Mouse (Mus musculus) liver, embryonic 16.5 days (tissue): ENCODE results near the gene Ptprq. TPM values are rescaled to one million over a fixed set of nuclear protein-coding genes. Genes with fewer than 3 reads are reported as not detected.

Source experiments
- ATAC-seq: fragments of 200-750 bp; cut with Nextera tagmentation; 2 replicates; pipeline ENCODE4 v1.8.0; 2017; ENCODE audit warnings: low read depth, mild to moderate bottlenecking, moderate number of reproducible peaks, moderate library complexity
- H3K27ac ChIP-seq: fragments of 300-500 bp; sonication (generic); 2 replicates; pipeline ENCODE4 v1.5.1; 2014; ENCODE audit warnings: mild to moderate bottlenecking, low read length
- H3K27me3 ChIP-seq: fragments of 300-500 bp; sonication (generic); 2 replicates; pipeline ENCODE4 v1.6.1; 2014; ENCODE audit warnings: low read depth, low read length, mixed read lengths; ENCODE audit not compliant: control insufficient read depth, insufficient read depth
- H3K36me3 ChIP-seq: fragments of 300-500 bp; sonication (generic); 2 replicates; pipeline ENCODE4 v1.6.1; 2014; ENCODE audit warnings: mild to moderate bottlenecking; ENCODE audit not compliant: control insufficient read depth, insufficient read depth
- H3K4me1 ChIP-seq: fragments of 300-500 bp; sonication (generic); 2 replicates; pipeline ENCODE4 v1.6.1; 2014; ENCODE audit warnings: low read depth, low read length, mixed read lengths; ENCODE audit not compliant: control insufficient read depth
- H3K4me2 ChIP-seq: fragments of 300-500 bp; sonication (generic); 2 replicates; pipeline ENCODE4 v1.6.1; 2014; ENCODE audit warnings: low read depth, low read length, mixed read lengths
- H3K4me3 ChIP-seq: fragments of 300-500 bp; sonication (generic); 2 replicates; pipeline ENCODE4 v1.5.1; 2014; ENCODE audit warnings: low read depth, mild to moderate bottlenecking, low read length
- H3K9ac ChIP-seq: fragments of 300-500 bp; sonication (generic); 2 replicates; pipeline ENCODE4 v1.6.1; 2014; ENCODE audit warnings: low read depth, low read length
- H3K9me3 ChIP-seq: fragments of 300-500 bp; sonication (generic); replicated peaks from 2 replicates; pipeline ENCODE4 v1.6.1; 2016; ENCODE audit warnings: low read length; ENCODE audit not compliant: control insufficient read depth
- WGBS: fragments of 180-500 bp; shearing (Covaris S2); extraction: QIAGEN DNeasy Blood & Tissue Kit; methylation state at CpG from one replicate; pipeline ENCODE4 v1.1.7; 2014; ENCODE audit not compliant: insufficient replicate concordance; 5-methylcytosine and 5-hydroxymethylcytosine counted together
- polyA plus RNA-seq: library from polyadenylated mRNA; unstranded; fragments of >200 nt; fragmentation: Nextera tagmentation; extraction: Ambion mirVana; gene quantifications from 2 replicates; pipeline ENCODE4 v1.2.1, GENCODE M21; 2015

Gene Ptprq
- polyA plus RNA-seq, 1 experiment from 2014 or later, result 0.02 TPM

- WGBS, result 70% methylated on average over 6 of the region's 6 CpGs
- no peak for ATAC-seq
- no peak overlapping the region for H3K4me3 ChIP-seq
- H3K36me3 ChIP-seq, result no peaks in the 10 kb centered on the region
- no peaks in the 10 kb centered on the region for H3K27me3 ChIP-seq
- H3K9ac ChIP-seq, result no peak overlapping the region
- H3K27ac ChIP-seq, result no peak overlapping the region
- no peak overlapping the region for H3K4me2 ChIP-seq
- no peaks in the 10 kb centered on the region for H3K9me3 ChIP-seq
- H3K4me1 ChIP-seq, result no peaks in the 10 kb centered on the region
Observed at GRCm38 (mm10) chr10:107601371-107601770, 118.5 kb downstream of the Ptprq start.

- H3K27ac ChIP-seq, result no peak overlapping the region
- ATAC-seq, result no peak
- no peaks in the 10 kb centered on the region for H3K36me3 ChIP-seq
- H3K4me3 ChIP-seq, result no peak overlapping the region
- no peak overlapping the region for H3K9ac ChIP-seq
- H3K27me3 ChIP-seq, result no peaks in the 10 kb centered on the region
- H3K9me3 ChIP-seq, result no peaks in the 10 kb centered on the region
- no peak overlapping the region for H3K4me2 ChIP-seq
- WGBS, result 62% methylated on average over 5 of the region's 5 CpGs
- H3K4me1 ChIP-seq, result no peaks in the 10 kb centered on the region
Observed at GRCm38 (mm10) chr10:107583360-107583759, 136.5 kb downstream of the Ptprq start.

- H3K27me3 ChIP-seq, result no peaks in the 10 kb centered on the region
- ATAC-seq, result no peak
- WGBS, result 38% methylated on average over 3 of the region's 3 CpGs
Observed at GRCm38 (mm10) chr10:107569044-107569443, 150.8 kb downstream of the Ptprq start.

GRCm38 (mm10) chr10:107568261-107568660, 151.6 kb downstream of the Ptprq start:
- no peaks in the 10 kb centered on the region for H3K4me1 ChIP-seq
- H3K9ac ChIP-seq, result no peak overlapping the region
- H3K27ac ChIP-seq, result no peak overlapping the region
- no peaks in the 10 kb centered on the region for H3K36me3 ChIP-seq
- 66% methylated on average over 4 of the region's 4 CpGs for WGBS
- no peak overlapping the region for H3K4me3 ChIP-seq
- H3K27me3 ChIP-seq, result no peaks in the 10 kb centered on the region
- no peak for ATAC-seq
- no peaks in the 10 kb centered on the region for H3K9me3 ChIP-seq
- no peak overlapping the region for H3K4me2 ChIP-seq

More at GRCm38 (mm10) chr10:107569044-107569443, 150.8 kb downstream of the Ptprq start:
- H3K9ac ChIP-seq, result no peak overlapping the region
- H3K36me3 ChIP-seq, result no peaks in the 10 kb centered on the region
- no peak overlapping the region for H3K4me2 ChIP-seq
- H3K9me3 ChIP-seq, result no peaks in the 10 kb centered on the region
- no peak overlapping the region for H3K4me3 ChIP-seq
- H3K27ac ChIP-seq, result no peak overlapping the region
- H3K4me1 ChIP-seq, result no peaks in the 10 kb centered on the region

- WGBS, result 41% methylated on average over 13 of the region's 13 CpGs
- ATAC-seq, result no peak
- no peaks in the 10 kb centered on the region for H3K27me3 ChIP-seq
- H3K27ac ChIP-seq, result no peak overlapping the region
- no peak overlapping the region for H3K4me2 ChIP-seq
- H3K4me1 ChIP-seq, result no peaks in the 10 kb centered on the region
- no peak overlapping the region for H3K4me3 ChIP-seq
- no peaks in the 10 kb centered on the region for H3K36me3 ChIP-seq
- no peaks in the 10 kb centered on the region for H3K9me3 ChIP-seq
- H3K9ac ChIP-seq, result no peak overlapping the region
Observed at GRCm38 (mm10) chr10:107562875-107563274, 157.0 kb downstream of the Ptprq start.

GRCm38 (mm10) chr10:107560881-107561280, 159.0 kb downstream of the Ptprq start:
- no peaks in the 10 kb centered on the region for H3K36me3 ChIP-seq
- no peak for ATAC-seq

GRCm38 (mm10) chr10:107543026-107543425, 176.8 kb downstream of the Ptprq start:
- no peak for ATAC-seq
- H3K4me2 ChIP-seq, result no peak overlapping the region
- 33% methylated on average over 1 of the region's 1 CpGs for WGBS

More at GRCm38 (mm10) chr10:107560881-107561280, 159.0 kb downstream of the Ptprq start:
- H3K9ac ChIP-seq, result no peak overlapping the region
- H3K4me3 ChIP-seq, result no peak overlapping the region
- no peaks in the 10 kb centered on the region for H3K27me3 ChIP-seq
- no peaks in the 10 kb centered on the region for H3K4me1 ChIP-seq
- H3K27ac ChIP-seq, result no peak overlapping the region
- no peak overlapping the region for H3K4me2 ChIP-seq
- H3K9me3 ChIP-seq, result no peaks in the 10 kb centered on the region

GRCm38 (mm10) chr10:107528758-107529157, 191.1 kb downstream of the Ptprq start:
- 50% methylated on average over 1 of the region's 1 CpGs for WGBS
- no peak overlapping the region for H3K9ac ChIP-seq

More at GRCm38 (mm10) chr10:107543026-107543425, 176.8 kb downstream of the Ptprq start:
- Histone ChIP-seq H3K9ac (no peak overlapping the region), H3K4me1 (no peaks in the 10 kb centered on the region), H3K9me3 (no peaks in the 10 kb centered on the region), H3K27ac (no peak overlapping the region), H3K4me3 (no peak overlapping the region), H3K36me3 (no peaks in the 10 kb centered on the region), H3K27me3 (no peaks in the 10 kb centered on the region)

GRCm38 (mm10) chr10:107519216-107519615, 200.6 kb downstream of the Ptprq start:
- H3K27me3 ChIP-seq, result no peaks in the 10 kb centered on the region
- no peak overlapping the region for H3K4me2 ChIP-seq
- H3K9ac ChIP-seq, result no peak overlapping the region
- H3K27ac ChIP-seq, result no peak overlapping the region
- WGBS, result 47% methylated on average over 5 of the region's 5 CpGs
- H3K4me3 ChIP-seq, result no peak overlapping the region
- no peaks in the 10 kb centered on the region for H3K36me3 ChIP-seq
- H3K4me1 ChIP-seq, result no peaks in the 10 kb centered on the region
- no peak for ATAC-seq
- H3K9me3 ChIP-seq, result no peaks in the 10 kb centered on the region

More at GRCm38 (mm10) chr10:107528758-107529157, 191.1 kb downstream of the Ptprq start:
- Histone ChIP-seq H3K36me3 (no peaks in the 10 kb centered on the region), H3K27me3 (no peaks in the 10 kb centered on the region), H3K27ac (no peak overlapping the region), H3K9me3 (no peaks in the 10 kb centered on the region), H3K4me1 (no peaks in the 10 kb centered on the region), H3K4me2 (no peak overlapping the region), H3K4me3 (no peak overlapping the region)
- no peak for ATAC-seq
